Comparison of ENCODE assay signal across 8 mouse cellular contexts in genomic region chr16:66190801-66191200, GRCm38 (mm10).
DNase-seq lines count a peak whose midpoint lies in the region.
"Had no signal": no experiment of that assay in that cellular context is flagged by ENCODE, and none has a peak within 500 bp of the region (broad histone marks: within the 10 kb centered on the region; RNA-seq: fewer than 3 reads in every experiment).

No protein-coding gene starts in this region.

- peak; percentile 25 to 53 for DNase-seq in left cerebral cortex, adult 18-20 months (ENCODE audit: low spot score in 2 of 2)
- no peak for DNase-seq in left cerebral cortex, postnatal 36 days (ENCODE audit: low spot score in 2 of 2)
- DNase-seq in ES-CJ7 (ENCODE audit: low read depth, low spot score) (peak; percentile 6), ZHBTc4 (ENCODE audit: low read depth, low spot score) (peak; percentile 9)
- DNase-seq in kidney, postnatal 4 days, result peak; percentile 9 to 18
- no peak for DNase-seq in spleen, postnatal 14 days (ENCODE audit: low spot score in 2 of 2)
- no peak for DNase-seq in urinary bladder, adult 2 months (ENCODE audit: low spot score)
- DNase-seq: liver, embryonic 13.5 days had no signal

- intact Hi-C loops in left cerebral cortex, postnatal 36 days (cut with DNase I), result no loop called here

Comparison
In these comparisons a context has a peak if more than half of its experiments do, and no peak if none do; other contexts are left out.
1. DNase-seq: peak in left cerebral cortex, adult 18-20 months (2 of 2), ES-CJ7 (single experiment), ZHBTc4 (single experiment) and kidney, postnatal 4 days (2 of 2); none in left cerebral cortex, postnatal 36 days (0 of 2), spleen, postnatal 14 days (0 of 2) and urinary bladder, adult 2 months (single experiment).